Mouse (Mus musculus): ENCODE data around the gene Nell2. TPM values are rescaled to one million over a fixed set of nuclear protein-coding genes. Genes with fewer than 3 reads are reported as not detected.
"Not testable (repeated sequence)": the region's sequence is repeated elsewhere in the genome, so short reads cannot be mapped to it uniquely, and the experiment has no call there.

Gene Nell2
- polyA plus RNA-seq, 3 experiments from 2014 or later: not detected

DNA sequence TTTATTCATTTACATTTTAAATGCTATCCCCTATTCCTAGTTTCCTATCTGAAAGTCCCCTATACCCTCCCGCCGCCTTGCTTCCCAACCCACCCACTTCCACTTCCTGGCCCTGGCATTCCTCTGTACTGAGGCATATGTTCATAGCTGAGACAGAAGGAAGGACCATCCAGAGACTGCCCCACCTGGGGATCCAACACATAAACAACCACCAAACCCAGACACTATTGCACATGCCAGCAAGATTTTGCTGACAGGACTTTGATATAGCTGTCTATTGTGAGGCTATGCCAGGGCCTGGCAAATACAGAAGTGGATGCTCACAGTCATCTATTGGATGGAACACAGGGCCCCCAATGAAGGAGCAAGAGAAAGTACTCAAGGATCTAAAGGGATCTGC is 291.3 kb downstream of the Nell2 start:
- ATAC-seq: not testable (repeated sequence)

DNA sequence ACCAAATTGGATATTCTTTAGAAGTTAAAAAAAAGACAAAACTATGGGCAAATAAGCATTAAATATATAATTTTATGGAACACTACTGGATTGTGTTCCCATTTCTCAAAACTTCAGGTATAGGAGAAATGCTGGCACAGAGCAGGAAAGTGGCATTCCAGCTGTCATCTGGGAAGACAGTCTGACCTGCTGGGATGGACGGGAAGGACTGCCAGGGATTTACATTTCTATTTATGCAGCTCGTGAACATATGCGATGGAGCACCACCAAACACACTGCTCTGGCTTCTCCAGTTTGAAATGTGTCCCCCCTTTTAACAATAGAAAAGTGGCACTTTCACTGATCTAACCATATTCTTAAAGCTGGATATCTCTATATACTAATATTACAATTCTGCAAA is 291.9 kb downstream of the Nell2 start:
- ATAC-seq: no peak

DNA sequence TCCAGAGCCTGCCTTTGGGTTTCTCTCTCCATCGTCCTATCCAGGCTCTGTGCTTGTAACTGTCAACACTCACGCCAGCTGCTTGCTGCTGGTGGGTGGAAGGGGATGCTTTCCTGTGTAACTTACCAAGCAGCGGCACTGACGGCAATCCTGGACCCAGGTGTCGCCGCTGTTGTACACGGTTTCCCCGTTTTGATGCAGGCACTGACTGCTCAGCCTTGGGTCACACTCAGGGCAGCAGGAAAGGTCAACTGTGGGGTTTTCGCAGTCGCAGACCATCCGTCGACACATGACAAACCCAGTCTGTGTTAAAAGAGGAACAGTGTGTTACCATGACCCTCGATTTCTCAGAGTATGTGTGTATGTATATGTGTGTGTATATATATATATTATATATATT is 297.2 kb downstream of the Nell2 start:
- no peak for ATAC-seq

DNA sequence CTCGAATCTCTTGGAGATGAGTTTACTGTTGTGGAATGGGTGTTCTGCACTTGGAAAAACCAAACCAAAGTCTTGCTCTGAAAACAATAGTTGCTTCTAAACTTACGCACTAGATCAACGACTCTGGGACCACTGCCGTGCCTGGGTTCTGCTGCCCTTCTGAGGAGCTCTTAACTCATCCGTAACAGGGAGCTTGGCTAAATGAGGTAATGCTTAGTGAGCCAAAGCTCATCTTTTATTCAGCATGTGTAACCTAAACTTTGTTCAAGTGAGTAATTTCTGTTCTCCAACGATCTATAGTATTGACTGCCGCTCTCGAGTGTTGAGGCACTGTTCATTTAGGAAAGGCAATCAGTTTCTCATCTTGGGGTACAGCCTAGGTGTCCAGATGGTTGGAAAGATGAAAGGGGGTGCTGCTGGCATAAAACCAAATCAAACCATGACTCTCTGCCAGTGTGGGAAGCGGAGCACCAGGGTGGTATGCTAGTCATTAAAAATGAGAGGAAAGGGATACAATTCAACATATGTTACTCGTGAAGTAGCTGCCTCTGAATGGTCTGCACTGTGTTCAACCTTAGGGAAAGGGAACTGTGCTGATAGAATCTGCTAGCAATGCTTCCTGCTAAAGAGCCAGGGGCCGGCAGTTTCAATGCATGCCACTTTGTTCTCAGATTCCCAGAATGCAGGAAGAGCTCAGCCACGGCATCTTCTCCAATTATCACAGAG is 311.6 kb downstream of the Nell2 start:
- no peak for ATAC-seq

DNA sequence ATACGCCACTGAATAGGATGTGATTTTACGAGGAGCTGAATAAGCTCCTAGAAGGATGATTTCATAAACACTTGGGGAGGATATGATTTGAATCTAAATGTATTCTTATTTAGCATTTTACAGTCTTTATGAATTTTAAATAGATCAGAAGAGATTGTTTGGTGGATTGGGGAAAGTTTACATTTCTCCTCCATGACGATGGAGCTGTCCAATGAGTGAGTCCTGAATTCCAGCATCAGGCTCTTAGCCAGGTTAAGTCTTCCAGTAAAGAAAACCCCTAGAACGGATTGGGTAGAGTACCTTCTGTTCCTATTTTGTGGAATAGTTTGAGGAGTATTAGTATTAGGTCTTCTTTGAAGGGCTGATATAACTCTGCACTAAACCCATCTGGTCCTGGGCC is 317.8 kb downstream of the Nell2 start:
- ATAC-seq: no peak

DNA sequence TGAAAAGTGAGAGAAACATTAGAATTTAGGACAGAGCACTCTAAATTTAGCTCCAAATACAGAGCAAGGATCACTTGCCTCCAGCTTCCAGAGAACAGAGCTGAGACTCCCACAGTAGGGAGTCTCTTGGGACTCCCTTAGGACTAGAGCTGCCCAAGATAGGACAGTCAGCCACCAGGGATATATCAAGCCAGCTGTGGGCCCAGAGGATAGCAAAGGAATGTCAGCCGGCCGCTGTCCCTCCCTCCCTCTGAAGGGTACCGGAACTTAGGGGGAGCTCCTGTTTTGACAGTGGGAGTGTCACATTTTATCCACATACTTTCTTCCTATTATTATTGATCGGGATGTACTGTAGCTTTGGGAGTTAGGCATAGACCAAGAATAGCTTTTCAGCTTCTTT is 319.2 kb downstream of the Nell2 start:
- no peak for ATAC-seq

DNA sequence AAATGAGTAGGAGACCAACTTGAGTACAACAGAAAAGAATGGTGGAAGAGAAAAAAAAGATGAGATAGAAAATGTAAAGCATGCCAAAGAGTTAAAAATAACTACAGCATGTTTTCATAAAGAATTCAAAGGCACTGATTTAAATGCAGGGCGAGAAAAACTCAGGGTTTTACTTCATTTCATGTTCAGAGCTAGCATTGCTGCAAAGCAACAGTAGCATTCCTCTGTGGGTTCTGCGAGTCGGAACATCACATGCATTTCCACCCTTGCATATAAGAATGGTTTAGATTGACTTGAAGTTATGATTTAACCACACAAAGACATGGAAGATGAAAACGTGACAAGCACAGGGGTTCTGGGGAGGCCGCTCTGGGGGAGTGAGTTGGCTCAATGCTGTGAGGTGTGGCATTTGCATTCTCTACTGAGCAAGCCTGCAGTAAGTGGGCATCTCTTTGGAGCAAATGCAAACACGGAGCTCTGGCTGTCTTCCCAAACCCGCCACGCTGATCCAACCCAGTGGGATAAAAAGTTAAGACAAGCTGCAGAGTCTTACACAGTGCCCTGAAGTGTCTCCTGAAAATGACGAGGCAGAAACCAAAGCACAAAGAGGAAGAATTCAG is 334.6 kb downstream of the Nell2 start:
- ATAC-seq: no peak

DNA sequence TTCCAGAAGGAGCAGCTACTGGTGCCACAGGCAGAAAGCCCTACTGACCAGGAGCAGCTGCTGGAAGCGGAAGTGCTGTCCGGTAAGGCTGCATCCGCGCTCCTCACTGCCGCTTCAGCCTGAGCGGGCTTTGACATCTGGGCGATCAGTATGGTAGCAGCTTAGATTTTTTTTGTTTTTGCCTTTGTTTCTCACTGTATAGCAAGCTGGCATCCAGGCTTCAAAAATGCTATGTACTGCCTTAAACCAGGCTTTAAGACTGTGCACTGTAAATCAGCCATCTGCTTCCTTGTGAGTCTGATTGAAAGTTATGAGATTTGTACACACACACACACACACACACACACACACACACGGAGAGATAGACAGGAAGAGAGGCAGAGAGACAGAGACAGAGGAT is 335.4 kb downstream of the Nell2 start:
- ATAC-seq: no peak

DNA sequence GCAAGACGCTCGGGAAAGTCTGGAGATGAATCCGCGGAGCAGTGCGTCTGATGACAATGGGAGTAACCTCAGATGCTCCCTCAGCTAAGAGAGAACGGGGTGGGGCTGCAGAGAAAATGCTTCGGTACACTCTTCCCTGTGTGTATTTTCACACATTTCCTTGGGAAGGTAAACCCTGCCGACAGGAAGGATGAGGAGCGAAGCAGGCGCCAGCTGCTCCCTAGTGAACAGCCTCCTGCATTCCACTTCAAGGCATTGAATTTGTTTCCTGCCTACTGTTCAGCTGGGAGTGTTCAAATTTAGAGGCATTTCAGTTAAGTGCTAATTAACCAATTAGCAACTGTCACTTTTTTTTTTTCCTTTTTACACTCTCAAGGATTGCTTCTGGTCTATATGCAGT is 342.1 kb downstream of the Nell2 start:
- ATAC-seq: no peak

DNA sequence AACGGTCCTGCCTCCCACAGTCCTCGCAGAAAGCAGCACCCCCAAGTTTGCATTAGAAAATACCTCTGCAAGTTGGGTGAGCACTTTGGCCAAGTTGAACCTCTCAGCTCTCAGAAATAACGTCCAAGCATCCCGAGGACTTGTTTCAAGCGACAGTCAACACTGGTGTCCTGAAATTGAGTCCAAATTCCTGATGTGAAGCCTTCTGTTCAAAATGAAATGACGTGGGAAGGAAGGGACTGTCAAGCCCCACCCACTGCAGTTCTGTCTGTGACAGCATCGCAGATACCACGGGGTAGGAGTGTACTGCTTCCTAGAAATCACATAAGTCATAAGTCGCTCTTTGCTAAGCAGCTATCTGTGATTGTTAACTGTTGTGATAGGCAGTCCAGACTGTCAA is 342.9 kb downstream of the Nell2 start:
- ATAC-seq: no peak

DNA sequence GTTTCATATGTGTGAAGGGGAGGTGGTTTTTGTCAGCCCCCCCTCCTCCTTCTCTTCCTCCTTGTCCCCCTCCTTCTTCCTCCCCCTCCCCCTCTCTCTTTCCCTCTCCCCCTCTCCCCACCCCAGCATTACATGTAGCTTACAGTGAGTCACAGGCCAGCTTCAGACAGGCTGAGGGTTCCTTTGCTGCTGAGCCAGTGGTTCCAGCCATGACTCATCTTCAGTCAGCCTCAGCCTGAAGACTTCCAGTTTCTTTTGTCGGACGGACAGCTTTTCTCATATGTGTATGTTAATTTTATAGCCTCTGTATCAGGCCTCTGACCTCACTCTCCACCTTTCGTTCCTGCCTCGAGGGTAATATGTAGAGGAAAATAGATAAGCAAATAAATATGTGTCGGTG is 344.9 kb downstream of the Nell2 start:
- no peak for ATAC-seq

DNA sequence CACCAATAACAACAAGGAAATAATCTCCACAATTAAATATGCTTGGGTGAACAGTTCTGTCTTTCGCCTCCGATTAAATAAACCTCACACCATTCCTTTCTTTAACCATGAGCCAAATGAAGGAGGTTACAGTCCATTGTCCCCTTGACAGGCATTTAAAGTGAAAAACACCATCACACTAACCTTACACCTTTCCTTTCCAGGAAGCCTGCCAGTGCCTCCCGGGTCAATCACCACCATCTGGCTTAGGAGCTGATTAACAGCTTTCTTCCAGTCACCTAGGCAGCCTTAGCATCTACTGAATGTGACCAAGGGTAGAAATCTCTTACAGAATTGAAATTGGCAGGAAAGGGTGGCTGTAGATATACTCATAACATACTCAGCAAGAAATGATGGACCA is 371.5 kb downstream of the Nell2 start:
- ATAC-seq: no peak

DNA sequence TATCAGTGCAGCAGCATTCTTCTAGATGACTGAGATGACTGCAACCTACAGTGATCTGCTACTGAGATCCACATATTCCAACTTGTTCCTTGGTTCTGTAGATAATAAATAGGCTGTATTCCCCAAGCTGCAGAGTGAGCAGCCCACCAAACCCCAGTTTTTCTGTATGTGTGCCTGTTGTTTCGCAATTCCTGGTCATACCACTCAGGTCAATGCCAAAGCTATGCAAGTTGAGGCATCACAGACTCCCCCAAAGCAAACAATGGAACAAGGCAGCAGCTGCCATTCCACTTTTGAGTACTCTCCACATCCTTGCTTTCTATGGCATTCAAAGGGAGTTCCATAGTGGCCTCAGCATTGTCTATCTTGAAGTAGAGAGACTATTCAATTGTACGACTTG is 383.2 kb downstream of the Nell2 start:
- no peak for ATAC-seq

DNA sequence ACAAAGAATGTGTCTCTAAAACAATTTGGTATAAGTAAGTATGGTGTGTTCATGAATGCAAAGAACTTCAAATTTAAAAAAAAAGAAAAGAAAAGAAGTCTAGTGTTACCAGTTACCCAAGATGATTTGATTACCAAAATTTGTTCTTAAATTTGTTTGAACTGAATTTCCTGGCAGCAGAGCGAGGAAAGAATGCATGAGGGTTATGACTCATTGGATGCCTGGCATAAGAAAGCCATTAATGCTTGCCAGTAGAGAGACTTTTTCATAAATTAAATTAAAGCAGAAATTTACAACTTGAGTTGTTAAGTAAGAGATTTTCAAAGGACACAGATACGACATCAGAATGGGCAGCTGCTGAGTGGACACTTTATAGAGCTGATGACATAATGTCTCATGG is 384.2 kb downstream of the Nell2 start:
- no peak for ATAC-seq

DNA sequence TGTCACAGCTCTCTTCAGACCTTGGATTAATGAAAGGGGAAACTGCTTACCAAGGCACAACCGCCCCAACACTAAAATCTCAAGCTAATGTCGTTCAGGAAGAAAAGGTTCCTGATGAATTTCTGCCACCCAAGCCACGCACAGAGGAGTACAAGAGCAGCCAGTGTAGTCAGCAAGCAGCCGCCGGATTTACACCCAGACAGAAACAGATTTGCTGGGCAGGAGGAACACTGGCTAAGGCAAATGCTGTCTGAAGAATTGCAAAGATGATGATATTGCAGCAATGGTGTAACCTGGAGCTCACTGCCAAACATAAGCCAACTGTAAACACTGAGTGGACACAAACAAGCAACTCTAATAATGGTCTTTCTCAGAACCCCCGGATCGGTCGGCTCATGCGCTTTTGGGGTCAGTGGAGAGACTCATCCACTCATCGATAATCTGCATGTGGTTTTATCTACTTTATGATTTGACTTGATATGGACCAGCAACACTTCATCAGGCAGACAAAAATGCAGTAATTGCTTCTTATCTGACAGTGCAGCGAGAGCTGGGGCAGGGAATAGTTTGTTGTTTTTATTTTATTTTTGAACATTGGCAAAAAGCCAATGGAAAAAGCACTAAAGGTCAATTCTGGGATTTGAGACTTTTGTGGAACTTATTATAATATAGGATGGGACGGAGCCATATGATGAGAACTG is 389.5 kb downstream of the Nell2 start:
- no peak for ATAC-seq

DNA sequence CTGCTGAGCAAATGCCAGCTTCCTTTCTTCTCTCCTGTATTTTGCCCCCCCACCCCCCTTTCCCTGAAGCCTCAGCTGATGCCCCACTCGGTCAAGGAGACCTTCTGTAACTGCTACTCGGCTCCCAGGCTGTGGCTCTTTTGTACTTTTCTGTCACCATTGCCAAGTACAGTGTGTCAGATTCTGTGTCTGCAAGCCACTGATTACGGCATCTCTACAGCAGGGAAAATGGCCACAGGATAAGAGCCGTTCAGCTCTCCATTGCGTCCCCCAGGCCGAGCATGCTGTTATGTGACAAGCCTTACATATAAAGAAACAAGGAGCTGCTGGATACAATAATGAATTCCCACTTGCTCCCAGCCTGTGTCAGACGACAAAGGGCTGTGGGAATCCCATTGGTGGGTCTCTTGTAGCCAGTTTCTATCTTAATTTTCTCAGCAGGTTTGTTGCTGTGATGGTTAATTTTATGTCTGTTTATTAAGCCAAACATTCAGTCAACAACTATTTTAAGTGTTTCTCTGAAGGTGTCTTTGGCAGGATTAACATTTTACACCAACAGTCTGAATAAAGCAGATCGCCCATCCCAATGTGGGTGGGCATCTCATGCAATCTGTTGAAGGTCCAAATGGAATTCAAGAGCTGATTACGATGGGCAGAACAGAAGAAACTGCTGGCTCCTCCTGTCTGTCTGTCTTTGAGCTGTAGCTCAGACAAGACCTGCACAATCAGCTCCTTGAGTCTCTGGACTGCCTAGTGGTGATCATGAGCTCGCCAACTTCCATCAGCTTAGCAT is 391.1 kb downstream of the Nell2 start:
- no peak for ATAC-seq

DNA sequence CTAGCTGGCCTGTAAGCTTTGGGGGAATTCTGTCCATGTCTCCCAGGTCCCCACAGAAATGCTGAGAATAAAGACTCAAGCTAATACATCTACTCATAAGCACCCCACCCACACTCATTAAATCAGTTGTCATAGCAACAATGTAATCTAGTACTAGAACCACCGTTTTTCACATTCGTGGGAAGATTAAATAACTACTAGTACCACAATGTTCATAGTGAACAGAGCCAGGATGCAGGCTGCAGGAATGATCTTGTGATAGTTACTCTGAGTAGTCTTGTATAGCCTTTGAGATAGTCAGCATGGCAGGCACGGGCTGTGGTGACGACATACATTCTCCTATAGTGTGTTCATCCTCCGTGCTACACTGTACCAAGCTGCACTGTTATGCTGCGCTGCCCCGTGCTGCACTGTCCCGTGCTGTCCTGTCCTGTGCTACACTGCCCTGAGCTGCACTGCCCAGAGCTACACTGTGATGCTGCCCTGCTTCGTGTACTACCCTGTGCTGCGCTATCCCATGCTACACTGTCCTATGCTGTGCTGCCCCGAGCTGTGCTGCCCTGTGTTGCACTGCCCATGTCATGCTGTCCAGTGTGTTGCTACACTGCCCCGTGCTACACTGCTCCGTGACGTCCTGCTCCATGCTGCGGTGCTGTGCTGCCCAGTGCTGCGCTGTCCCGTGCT is 392.3 kb downstream of the Nell2 start:
- no peak for ATAC-seq

DNA sequence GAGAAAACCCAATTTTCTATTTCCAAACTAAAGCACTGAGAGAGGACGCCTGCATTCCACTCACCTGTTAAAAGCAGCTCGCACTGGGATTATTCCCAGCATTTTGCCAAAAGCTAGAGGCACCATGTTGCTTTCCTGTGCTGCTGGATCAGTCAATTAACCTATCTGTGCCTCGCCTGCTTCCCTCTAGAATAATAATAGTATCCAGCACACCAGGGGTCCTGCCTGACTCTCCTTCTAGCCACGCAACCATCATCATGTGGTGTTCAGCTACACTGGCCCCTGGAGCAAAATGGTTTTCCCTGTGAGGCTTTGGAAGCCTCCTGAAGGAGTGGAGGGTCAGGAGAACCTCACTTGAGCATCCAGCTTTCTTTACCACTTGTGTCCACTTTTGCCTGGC is 397.0 kb downstream of the Nell2 start:
- ATAC-seq: no peak

DNA sequence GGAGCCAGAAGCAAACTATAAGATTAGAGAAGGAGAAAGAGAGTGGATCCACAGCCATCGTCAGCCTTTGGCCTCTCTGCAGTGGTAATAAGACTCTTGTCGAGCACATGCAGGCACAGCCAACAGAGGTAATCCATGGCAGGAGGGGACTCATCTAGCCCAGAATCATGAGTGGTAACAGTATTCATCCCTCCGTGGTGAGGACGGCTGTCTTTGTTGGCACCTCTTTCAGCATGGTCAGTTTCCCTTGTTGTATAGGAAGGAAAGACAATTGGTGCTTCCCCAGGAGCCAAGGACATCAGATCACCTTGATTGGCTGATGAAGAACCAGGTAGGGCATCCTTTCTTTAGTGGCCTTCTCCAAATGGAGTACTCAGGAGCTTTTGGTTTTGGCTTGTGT is 419.7 kb downstream of the Nell2 start:
- ATAC-seq: no peak

DNA sequence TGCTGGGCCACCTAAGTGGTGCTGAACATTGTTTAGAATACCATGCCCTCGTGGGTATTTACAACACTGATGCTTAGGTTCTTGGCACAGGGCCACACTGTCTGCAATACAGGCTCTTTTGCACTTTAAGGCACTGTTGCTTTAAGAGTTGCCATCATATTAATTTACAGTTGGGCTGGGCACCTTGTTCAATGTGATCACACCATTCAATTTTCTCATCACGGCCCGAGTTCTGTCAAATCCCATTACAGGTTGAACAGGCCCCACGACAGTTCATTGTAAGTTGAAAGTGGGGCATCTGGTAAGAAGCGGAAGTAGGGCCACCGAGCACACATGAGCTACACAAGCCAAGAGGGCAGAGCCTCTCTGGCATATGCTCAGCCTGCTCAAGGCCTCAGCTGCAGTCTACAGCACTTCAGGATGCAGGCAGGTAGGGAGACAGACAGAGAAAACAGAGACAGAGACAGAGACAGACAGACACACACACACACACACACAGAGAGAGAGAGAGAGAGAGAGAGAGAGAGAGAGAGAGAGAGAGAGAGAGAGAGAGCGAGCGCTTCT is 421.0 kb downstream of the Nell2 start:
- ATAC-seq: no peak

DNA sequence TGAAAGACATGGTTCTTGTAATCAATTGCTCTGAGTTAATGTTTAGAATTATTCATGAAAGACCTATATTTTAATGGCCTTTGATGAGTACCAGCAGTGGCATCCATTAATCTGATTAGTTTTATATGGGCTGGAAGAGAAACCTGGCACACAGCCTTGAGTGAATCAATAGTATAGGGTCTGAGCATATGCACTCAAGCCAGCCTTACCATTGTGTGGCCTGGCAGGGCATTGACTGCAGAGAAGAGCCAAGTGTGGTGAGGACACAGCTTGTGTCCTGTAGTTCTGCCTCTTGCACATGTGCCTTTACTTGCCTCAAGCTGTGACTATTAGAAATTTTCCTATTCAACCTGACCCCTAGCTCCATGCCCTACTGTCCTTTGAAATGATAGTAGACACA is 426.8 kb downstream of the Nell2 start:
- ATAC-seq: no peak

DNA sequence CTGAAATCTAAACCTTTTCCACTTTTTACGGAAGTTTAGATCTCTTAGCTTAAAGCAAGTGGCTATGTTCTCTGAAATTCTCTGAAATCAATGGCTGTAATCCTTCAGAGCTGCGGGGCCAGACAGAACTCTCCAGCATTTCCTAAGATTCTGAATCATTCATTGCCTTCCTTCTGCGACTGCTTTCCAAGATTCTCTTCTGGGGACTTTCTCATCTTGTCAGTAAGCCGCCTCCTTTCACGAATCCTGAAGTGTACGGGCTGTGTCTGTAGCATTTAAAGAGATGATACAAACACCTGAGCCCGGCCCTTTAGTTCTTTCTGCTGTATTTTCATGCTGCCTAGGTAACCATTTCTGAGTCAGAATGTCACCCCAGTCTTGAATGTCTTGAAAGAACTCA is 428.2 kb downstream of the Nell2 start:
- ATAC-seq: no peak
